Mouse (Mus musculus) forebrain, embryonic 12.5 days (tissue): ENCODE measurements around the gene Brms1l. TPM values are rescaled to one million over a fixed set of nuclear protein-coding genes. Genes with fewer than 3 reads are reported as not detected.

Experiments
- ATAC-seq: fragments of 200-750 bp; cut with Nextera tagmentation; 2 replicates; pipeline ENCODE4 v1.8.0; 2017; ENCODE audit warnings: moderate TSS enrichment; ENCODE audit not compliant: low FRiP score
- H3K27ac ChIP-seq: fragments of 300-500 bp; sonication (generic); 2 replicates; pipeline ENCODE4 v1.5.1; 2016; ENCODE audit warnings: mild to moderate bottlenecking
- H3K27me3 ChIP-seq: fragments of 300-500 bp; sonication (generic); 2 replicates; pipeline ENCODE4 v1.6.1; 2016; ENCODE audit warnings: mild to moderate bottlenecking
- H3K36me3 ChIP-seq: fragments of 300-500 bp; sonication (generic); replicated peaks from 2 replicates; pipeline ENCODE4 v1.6.1; 2016; ENCODE audit warnings: mild to moderate bottlenecking
- H3K4me1 ChIP-seq: fragments of 300-500 bp; sonication (generic); 2 replicates; pipeline ENCODE4 v1.6.1; 2016
- H3K4me2 ChIP-seq: fragments of 300-500 bp; sonication (generic); 2 replicates; pipeline ENCODE4 v1.6.1; 2016; ENCODE audit warnings: mild to moderate bottlenecking, moderate library complexity
- H3K4me3 ChIP-seq: fragments of 300-500 bp; sonication (generic); replicated peaks from 2 replicates; pipeline ENCODE4 v1.5.1; 2016; ENCODE audit warnings: mild to moderate bottlenecking
- H3K9ac ChIP-seq: fragments of 300-500 bp; sonication (generic); 2 replicates; pipeline ENCODE4 v1.6.1; 2016; ENCODE audit warnings: mild to moderate bottlenecking
- H3K9me3 ChIP-seq: fragments of 300-500 bp; sonication (generic); 2 replicates; pipeline ENCODE4 v1.6.1; 2016
- WGBS: fragments of 180-500 bp; shearing (Covaris S2); methylation state at CpG from one replicate; pipeline ENCODE4 v1.1.7; 2016; 5-methylcytosine and 5-hydroxymethylcytosine counted together
- microRNA-seq: library from miRNA; unstranded; fragments of <30 nt; microRNA quantifications from one replicate; pipeline ENCODE4, GENCODE M21; 2017
- polyA plus RNA-seq: library from polyadenylated mRNA; unstranded; fragments of >200 nt; fragmentation: Nextera tagmentation; extraction: Ambion mirVana; gene quantifications from 2 replicates; pipeline ENCODE4 v1.2.1, GENCODE M21; 2016

Gene Brms1l
- polyA plus RNA-seq, 1 experiment from 2014 or later: 45.0 TPM

DNA sequence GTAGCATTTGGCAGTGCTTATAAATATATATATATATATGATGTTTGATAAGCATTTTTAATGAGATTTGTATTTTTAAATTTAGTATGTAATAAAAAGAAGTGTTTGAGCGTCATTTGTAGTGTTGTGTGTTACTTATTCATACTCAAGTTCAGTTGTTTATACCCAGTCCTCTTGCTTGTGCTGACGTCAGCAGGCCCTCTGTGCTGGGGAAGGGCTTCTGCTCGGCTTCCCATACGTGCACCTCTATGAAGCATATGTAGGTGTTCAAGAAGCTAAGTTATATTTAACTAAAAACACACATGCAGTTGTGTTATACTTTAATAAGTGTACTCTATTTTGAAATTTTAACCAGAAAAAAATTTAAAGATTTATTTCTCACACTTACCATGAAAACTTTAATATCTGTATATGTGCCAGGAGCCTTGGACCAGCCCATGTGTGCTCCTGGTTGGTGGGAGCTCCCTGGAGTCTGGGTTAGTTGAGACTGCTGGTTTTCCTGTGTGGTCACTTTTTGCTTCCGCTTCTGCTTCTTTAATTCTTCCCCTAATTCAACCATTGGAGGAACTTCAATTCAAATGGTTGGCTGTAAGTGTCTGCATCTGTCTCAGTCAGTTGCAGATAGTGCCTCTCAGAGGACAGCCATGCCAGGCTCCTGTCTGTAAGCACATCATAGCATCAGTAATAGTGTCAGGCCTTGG, 33.6 kb downstream of the Brms1l start:
- no peaks in the 10 kb centered on the region for H3K4me1 ChIP-seq
- no peak overlapping the region for H3K4me3 ChIP-seq
- 96% methylated on average over 5 of the region's 5 CpGs for WGBS
- H3K27ac ChIP-seq: no peak overlapping the region
- H3K9me3 ChIP-seq: no peaks in the 10 kb centered on the region
- no peak overlapping the region for H3K4me2 ChIP-seq
- ATAC-seq: no peak
- no peak overlapping the region for H3K9ac ChIP-seq
- peaks cover 55% of the 10 kb centered on the region for H3K36me3 ChIP-seq
- H3K27me3 ChIP-seq: no peaks in the 10 kb centered on the region

DNA sequence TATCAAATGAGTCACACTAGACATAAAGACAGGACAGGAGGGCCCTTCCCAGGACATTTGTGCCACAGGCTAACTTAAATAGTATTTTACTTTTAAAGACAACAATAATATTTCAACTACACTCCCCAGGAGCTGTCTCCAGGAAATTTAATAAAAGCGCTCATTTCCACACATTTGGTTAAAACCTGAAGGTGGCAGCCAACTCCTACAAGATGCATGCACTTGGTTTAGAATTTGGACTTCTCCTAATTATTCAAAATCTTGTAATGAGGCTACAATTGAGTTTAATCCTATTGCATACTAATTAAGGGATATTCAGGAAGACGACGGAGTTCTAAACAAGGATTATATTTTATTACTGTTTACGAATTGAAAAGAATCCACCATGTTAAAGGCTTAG, 49.3 kb downstream of the Brms1l start:
- ATAC-seq: no peak
- H3K4me1 ChIP-seq: peaks cover 5% of the 10 kb centered on the region; the same call in 1 of the 2 replicates
- 34% methylated on average over 4 of the region's 4 CpGs for WGBS

DNA sequence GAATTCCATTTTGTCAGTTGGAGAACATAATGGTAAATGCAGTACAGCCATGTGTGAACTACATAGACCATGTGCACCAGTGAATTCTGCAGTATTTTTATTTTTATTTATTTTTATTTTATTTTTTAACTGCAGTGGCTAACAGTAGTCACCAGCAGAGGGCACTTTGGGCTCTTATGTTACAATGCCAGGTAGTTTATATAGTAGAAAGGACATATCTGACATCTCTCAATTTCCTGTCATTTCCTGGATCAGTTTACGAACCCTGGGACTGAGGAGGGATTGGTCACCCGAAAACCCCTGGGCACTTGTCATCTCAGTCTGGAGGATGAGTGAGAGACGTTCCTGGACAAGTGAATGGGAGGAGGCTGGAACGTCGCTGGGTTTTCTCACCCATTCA, 52.4 kb downstream of the Brms1l start:
- Histone ChIP-seq H3K4me1 (peaks cover 5% of the 10 kb centered on the region; the same call in 1 of the 2 replicates), H3K4me3 (no peak overlapping the region), H3K9ac (no peak overlapping the region), H3K27me3 (peaks cover 46% of the 10 kb centered on the region), H3K9me3 (no peaks in the 10 kb centered on the region), H3K4me2 (peak overlapping the region; percentile 13; the same call in 1 of the 2 replicates), H3K36me3 (no peaks in the 10 kb centered on the region), H3K27ac (no peak overlapping the region)
- 33% methylated on average over 5 of the region's 5 CpGs for WGBS
- ATAC-seq: 0 out of 2 replicates have a peak, but pooled peaks have one; percentile 41

More for the DNA sequence above, 49.3 kb downstream of the Brms1l start:
- Histone ChIP-seq H3K9ac (no peak overlapping the region), H3K4me2 (no peak overlapping the region), H3K36me3 (no peaks in the 10 kb centered on the region), H3K27ac (no peak overlapping the region), H3K27me3 (peaks cover 41% of the 10 kb centered on the region), H3K9me3 (no peaks in the 10 kb centered on the region), H3K4me3 (no peak overlapping the region)

DNA sequence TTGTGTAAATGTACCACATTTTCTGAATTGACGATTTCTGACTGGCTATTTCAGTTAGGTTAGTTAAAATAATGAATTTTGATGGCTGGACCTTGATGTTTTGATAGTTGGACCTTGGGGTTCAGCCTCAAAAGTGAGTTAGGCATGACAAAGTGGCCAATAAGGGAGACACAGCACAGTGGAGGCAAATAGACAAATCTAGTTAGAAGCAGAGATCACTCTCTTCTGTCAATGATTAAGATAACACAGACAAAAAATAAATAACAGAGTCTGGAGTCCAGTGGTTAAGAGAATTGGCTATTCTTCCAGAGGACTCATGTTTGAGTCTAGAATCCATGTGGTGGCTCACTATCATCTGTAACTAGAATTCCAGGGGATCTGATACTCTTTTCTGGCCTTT, 68.7 kb downstream of the Brms1l start:
- no peak overlapping the region for H3K4me3 ChIP-seq
- H3K9me3 ChIP-seq: no peaks in the 10 kb centered on the region
- H3K4me1 ChIP-seq: no peaks in the 10 kb centered on the region
- no peaks in the 10 kb centered on the region for H3K36me3 ChIP-seq
- H3K27me3 ChIP-seq: no peaks in the 10 kb centered on the region
- H3K9ac ChIP-seq: no peak overlapping the region
- ATAC-seq: no peak
- WGBS: 86% methylated on average over 1 of the region's 1 CpGs
- H3K4me2 ChIP-seq: no peak overlapping the region
- no peak overlapping the region for H3K27ac ChIP-seq

DNA sequence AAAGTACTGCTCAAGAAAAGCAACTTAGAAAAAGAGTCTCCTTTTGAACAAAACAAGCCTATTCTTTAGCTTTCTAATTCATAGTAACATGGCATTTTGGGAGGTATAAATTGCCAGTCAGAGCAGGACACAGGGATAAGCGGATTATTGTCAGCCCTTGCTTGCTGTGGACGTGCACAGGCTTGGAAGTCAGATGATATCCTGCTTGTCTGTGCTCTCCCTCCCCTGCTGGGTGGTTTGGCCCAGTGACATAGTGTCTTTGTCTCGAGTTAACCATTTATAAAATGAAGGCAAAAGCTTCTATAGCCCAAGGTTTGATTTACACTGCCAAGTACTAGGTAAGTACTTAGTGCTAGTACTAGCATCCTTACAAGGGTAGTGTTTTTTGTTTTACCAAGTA, 76.0 kb downstream of the Brms1l start:
- Histone ChIP-seq H3K9me3 (no peaks in the 10 kb centered on the region), H3K4me1 (peaks cover 4% of the 10 kb centered on the region; the same call in 1 of the 2 replicates), H3K9ac (no peak overlapping the region), H3K36me3 (no peaks in the 10 kb centered on the region), H3K4me2 (no peak overlapping the region), H3K27ac (no peak overlapping the region), H3K4me3 (no peak overlapping the region), H3K27me3 (no peaks in the 10 kb centered on the region)
- no peak for ATAC-seq
- WGBS: 14% methylated on average over 3 of the region's 3 CpGs

DNA sequence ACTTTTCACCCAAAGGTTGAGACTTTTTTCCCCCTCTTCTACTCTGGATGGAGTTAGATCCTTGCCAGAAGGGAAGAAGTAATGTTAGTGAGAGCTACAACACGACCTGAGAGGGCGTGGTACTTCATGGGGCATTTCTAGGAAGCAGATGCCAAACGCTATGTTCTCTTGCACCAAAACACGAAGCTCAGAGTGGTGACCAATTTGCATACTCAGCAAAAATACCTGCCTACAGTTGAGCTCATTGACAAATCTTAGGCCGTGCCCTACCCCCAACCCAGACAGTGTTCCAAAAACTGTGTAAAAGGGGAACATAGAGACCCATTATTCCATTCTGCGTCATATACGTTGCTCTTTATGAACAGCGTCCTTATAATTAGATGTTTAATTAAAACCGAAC, 77.1 kb downstream of the Brms1l start:
- no peaks in the 10 kb centered on the region for H3K9me3 ChIP-seq
- H3K4me2 ChIP-seq: no peak overlapping the region
- H3K4me3 ChIP-seq: no peak overlapping the region
- H3K27me3 ChIP-seq: no peaks in the 10 kb centered on the region
- ATAC-seq: no peak
- no peaks in the 10 kb centered on the region for H3K36me3 ChIP-seq
- WGBS: 56% methylated on average over 9 of the region's 9 CpGs
- H3K9ac ChIP-seq: no peak overlapping the region
- H3K4me1 ChIP-seq: peaks cover 4% of the 10 kb centered on the region; the same call in 1 of the 2 replicates
- H3K27ac ChIP-seq: no peak overlapping the region

DNA sequence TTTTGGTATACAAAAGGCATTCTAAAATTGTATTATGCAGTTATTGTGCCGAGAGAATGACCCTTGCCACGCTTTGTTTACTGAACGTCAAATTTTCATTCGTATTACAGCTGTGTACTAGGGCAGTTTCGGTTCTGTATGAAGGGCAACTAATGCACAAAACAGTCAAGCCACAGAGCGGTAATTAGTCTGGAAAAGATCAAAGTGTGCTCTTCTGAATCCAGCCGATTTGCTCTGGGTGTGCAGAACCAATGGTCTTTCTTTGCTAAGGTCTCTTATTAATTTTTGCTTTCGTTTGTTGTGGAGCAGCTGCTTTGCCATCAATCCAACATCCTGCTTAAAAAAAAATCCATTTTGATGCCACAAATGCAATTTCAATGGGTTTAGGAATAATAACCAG, 80.1 kb downstream of the Brms1l start:
- WGBS: 32% methylated on average over 8 of the region's 8 CpGs
- ATAC-seq: no peak
- no peaks in the 10 kb centered on the region for H3K27me3 ChIP-seq
- H3K9me3 ChIP-seq: no peaks in the 10 kb centered on the region
- no peak overlapping the region for H3K4me3 ChIP-seq
- H3K4me1 ChIP-seq: peaks cover 4% of the 10 kb centered on the region; the same call in 1 of the 2 replicates
- 0 out of 2 replicates have a peak overlapping the region, but pooled peaks have one; percentile 6 for H3K4me2 ChIP-seq
- H3K27ac ChIP-seq: no peak overlapping the region
- no peaks in the 10 kb centered on the region for H3K36me3 ChIP-seq
- no peak overlapping the region; the same call in 1 of the 2 replicates for H3K9ac ChIP-seq

DNA sequence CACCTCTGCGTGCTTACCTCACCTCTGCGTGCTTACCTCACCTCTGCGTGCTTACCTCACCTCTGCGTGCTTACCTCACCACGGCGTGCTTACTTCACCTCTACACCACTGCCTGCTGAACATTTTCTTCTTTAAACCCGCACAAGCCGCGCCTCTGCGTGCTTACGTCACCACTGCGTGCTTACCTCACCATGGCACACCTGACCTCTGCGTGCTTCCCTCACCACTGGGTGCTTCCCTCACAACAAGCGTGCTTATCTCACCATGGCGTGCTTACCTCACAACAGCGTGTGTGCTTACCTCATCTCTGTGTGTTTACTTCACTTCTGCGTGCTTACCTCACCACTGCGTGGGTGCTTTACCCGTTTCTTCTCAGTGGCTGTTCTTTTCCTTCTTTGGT, 80.9 kb downstream of the Brms1l start:
- Histone ChIP-seq H3K4me1 (peaks cover 4% of the 10 kb centered on the region; the same call in 1 of the 2 replicates), H3K36me3 (no peaks in the 10 kb centered on the region), H3K27ac (no peak overlapping the region), H3K4me2 (no peak overlapping the region), H3K27me3 (no peaks in the 10 kb centered on the region), H3K4me3 (no peak overlapping the region), H3K9ac (no peak overlapping the region), H3K9me3 (no peaks in the 10 kb centered on the region)
- no peak for ATAC-seq
- WGBS: 94% methylated on average over 19 of the region's 19 CpGs

Small RNA genes lying within 50 kb of the gene (microRNA-seq; reads per million reads assigned to microRNA genes)
- gene Gm23394: 1.5 reads per million

Other genes with a start within 250 kb of the Brms1l start
- gene Insm2, start 236.9 kb upstream of the Brms1l start, polyA plus RNA-seq: 2.1 and 2.3 TPM in 2 replicates
- 18.3 and 25.3 TPM in 2 replicates for gene Ralgapa1, start 15.2 kb upstream of the Brms1l start, polyA plus RNA-seq